ENCODE assay signal across 31 mouse cellular contexts in the genomic region with DNA sequence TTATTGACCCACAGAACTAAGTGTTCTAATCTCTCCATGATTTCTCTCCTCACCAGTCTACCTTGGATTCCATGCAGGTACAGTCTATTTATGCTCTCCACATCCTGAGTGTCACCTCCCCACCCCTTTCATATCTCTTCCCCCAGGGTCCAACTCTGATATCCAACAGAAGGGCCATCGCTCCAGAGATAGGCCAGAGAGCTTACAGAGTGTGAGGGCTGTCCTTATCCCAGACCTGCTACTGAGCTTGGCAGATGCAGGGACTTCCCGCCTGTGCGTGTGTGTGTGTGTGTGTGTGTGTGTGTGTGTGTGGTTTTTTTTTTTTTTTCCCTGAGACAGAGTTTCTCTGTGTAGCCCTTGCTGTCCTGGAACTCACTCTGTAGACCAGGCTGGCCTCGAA. TPM values are rescaled to one million over a fixed set of nuclear protein-coding genes. Genes with fewer than 3 reads are reported as not detected.
"Had no signal": no experiment of that assay in that cellular context is flagged by ENCODE, and none has a peak within 500 bp of the region (broad histone marks: within the 10 kb centered on the region; RNA-seq: fewer than 3 reads in every experiment).

No protein-coding gene starts in this region.

- ATAC-seq: forebrain, embryonic 15.5 days; forebrain, postnatal 0 days; hindbrain, postnatal 0 days; intestine, embryonic 16.5 days had no signal

- H3K9ac ChIP-seq: forebrain, embryonic 15.5 days; forebrain, postnatal 0 days; heart, embryonic 13.5 days; heart, embryonic 15.5 days; hindbrain, embryonic 13.5 days; hindbrain, embryonic 15.5 days; kidney, embryonic 15.5 days; limb, embryonic 12.5 days had no signal

- H3K36me3 ChIP-seq: heart, embryonic 13.5 days; heart, embryonic 15.5 days; kidney, embryonic 15.5 days; limb, embryonic 10.5 days; limb, embryonic 12.5 days had no signal

- H3K27me3 ChIP-seq: forebrain, embryonic 15.5 days; hindbrain, embryonic 15.5 days had no signal

- H3K4me3 ChIP-seq: forebrain, embryonic 15.5 days; heart, adult 2 months; heart, embryonic 13.5 days; heart, embryonic 15.5 days; hindbrain, embryonic 13.5 days; hindbrain, embryonic 15.5 days; kidney, embryonic 15.5 days; limb, embryonic 10.5 days; limb, embryonic 12.5 days had no signal

- H3K9me3 ChIP-seq: forebrain, embryonic 15.5 days; heart, embryonic 13.5 days; heart, embryonic 15.5 days; hindbrain, embryonic 13.5 days; hindbrain, embryonic 15.5 days; kidney, embryonic 15.5 days; limb, embryonic 10.5 days; limb, embryonic 12.5 days had no signal

- H3K4me2 ChIP-seq: forebrain, embryonic 15.5 days; heart, embryonic 11.5 days; heart, embryonic 13.5 days; heart, embryonic 15.5 days; hindbrain, embryonic 13.5 days; hindbrain, embryonic 15.5 days; kidney, embryonic 15.5 days; limb, embryonic 12.5 days had no signal

- DNase-seq: forebrain, postnatal 0 days; gastrocnemius, postnatal 10 days; gastrocnemius, postnatal 25 days; heart, adult 11 months; heart, postnatal 14 days; heart, postnatal 36 days; kidney, adult 11 months; kidney, adult 2 months; kidney, adult 9 months; kidney, postnatal 14 days; kidney, postnatal 36 days; layer of hippocampus, adult 9-11 months; layer of hippocampus, postnatal 36 days had no signal

- H3K27ac ChIP-seq: forebrain, embryonic 15.5 days; heart, adult 2 months; heart, embryonic 13.5 days; heart, embryonic 15.5 days; hindbrain, embryonic 13.5 days; hindbrain, embryonic 15.5 days; hindbrain, postnatal 0 days; kidney, embryonic 15.5 days; kidney, postnatal 0 days; limb, embryonic 10.5 days; limb, embryonic 12.5 days had no signal

RNA-seq across cellular contexts. Expression of gene Tspoap1, which starts 8.4 kb away (rescaled TPM):
- total RNA-seq: gastrocnemius, adult 18-20 months; heart, adult 2 months had no signal
- polyA plus RNA-seq: heart, postnatal 0 days had no signal

RNA-seq across cellular contexts. Expression of gene Mpo, which starts 24.6 kb away (rescaled TPM):
- total RNA-seq: gastrocnemius, adult 18-20 months; gastrocnemius, postnatal 25 days; heart, adult 2 months; heart, postnatal 36 days; left cerebral cortex, postnatal 14 days; left cerebral cortex, postnatal 36 days had no signal
- polyA plus RNA-seq: forebrain, postnatal 0 days had no signal

RNA-seq across cellular contexts. Expression of gene Lpo, which starts 59.3 kb away (rescaled TPM):
- total RNA-seq: gastrocnemius, adult 18-20 months; gastrocnemius, postnatal 10 days; gastrocnemius, postnatal 25 days; heart, adult 2 months; heart, postnatal 36 days; hematopoietic stem cell, adult 5-6 weeks had no signal
- polyA plus RNA-seq: heart, embryonic 13.5 days; heart, postnatal 0 days; limb, embryonic 10.5 days had no signal
